Mouse (Mus musculus): ENCODE results near the gene Ephb4. TPM values are rescaled to one million over a fixed set of nuclear protein-coding genes. Genes with fewer than 3 reads are reported as not detected.

Ephb4 gene
- polyA plus RNA-seq (2015; fragmentation: Nextera tagmentation; extraction: Ambion mirVana): 6.6 and 7.1 TPM in 2 replicates

DNA sequence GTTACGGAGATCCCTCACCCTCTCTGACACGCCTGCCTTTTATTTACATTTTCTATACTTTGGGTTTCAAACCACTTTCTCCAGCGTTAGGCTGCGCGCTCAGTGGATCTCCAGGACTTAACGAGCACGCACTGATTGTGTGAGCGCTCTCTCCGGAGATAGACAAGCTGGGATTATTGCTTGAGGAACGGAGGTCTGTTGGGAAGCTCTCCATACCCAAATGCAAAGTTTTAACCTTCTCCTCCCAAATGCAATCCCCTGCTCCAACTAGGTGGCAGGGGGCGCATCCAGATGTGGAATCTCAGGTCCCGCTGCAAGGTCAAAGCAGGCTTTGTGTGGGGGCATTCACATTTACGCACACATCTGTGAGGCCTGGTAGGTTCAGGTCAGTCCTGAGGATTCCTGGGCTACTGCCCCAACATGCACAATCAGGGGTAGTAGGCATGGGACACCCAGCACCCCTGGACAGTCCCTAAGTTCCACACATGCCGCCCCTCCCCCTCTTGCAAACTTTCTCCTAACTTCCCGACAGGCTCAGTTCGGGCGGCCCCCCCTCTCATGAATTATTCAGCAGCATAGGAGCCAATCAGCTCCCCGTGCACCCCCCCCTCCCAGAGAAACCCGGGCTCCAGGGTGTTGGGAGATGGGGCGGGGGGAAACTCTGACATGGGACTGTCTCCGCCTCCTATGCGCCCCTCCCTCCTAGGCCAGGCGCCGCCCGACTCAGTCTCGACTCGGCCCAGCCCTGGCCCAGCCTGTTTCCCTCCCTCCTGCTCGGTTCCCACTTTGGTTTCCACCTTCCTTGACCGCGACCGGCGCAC lies at the start of gene Ephb4:
Gene Ephb4, plus strand, starts transcription at position 726 of the 821 bp plus-strand sequence.
- H3K9me3 ChIP-seq: no peaks in the 10 kb centered on the region
- peak within 1 kb of the TSS; percentile 70 for H3K4me3 ChIP-seq
- no peaks in the 10 kb centered on the region; the same call in 1 of the 2 replicates for H3K27me3 ChIP-seq
- H3K4me2 ChIP-seq (replicated peaks): peak within 1 kb of the TSS; percentile 98
- H3K4me1 ChIP-seq: peaks cover 47% of the 10 kb centered on the region
- peak within 1 kb of the TSS; percentile 73 for H3K27ac ChIP-seq (replicated peaks)
- ATAC-seq (replicated peaks): peak; percentile 90
- H3K9ac ChIP-seq (replicated peaks): peak within 1 kb of the TSS; percentile 74
- no peaks in the 10 kb centered on the region for H3K36me3 ChIP-seq
- WGBS: under 1% methylated on average over 30 of the region's 32 CpGs

DNA sequence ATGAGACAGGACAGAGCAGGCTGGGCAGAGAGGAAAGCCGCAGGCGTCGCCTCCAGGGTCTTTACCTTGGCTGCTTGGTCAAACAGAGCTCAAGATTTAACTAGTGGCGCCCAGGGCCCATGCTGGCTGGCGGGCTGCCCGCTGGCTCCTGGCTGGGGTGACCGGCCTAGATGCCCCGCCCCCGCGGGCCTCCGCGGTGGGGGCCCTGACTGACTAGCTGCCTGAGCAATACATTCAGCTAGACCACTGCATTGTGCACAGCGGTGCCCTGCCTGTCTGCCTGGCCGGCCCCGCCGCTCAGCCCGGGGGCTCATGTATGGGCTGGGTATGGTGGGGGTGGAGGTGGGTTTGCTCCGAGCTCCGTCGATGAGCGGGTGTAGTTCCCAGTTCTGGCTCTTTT lies 48.7 kb upstream of the Ephb4 start:
- Histone ChIP-seq H3K9ac (replicated peaks) (no peak overlapping the region), H3K4me2 (replicated peaks) (no peak overlapping the region), H3K27me3 (no peaks in the 10 kb centered on the region), H3K9me3 (no peaks in the 10 kb centered on the region), H3K4me1 (peaks cover 42% of the 10 kb centered on the region), H3K4me3 (no peak overlapping the region), H3K36me3 (peaks cover 79% of the 10 kb centered on the region), H3K27ac (replicated peaks) (no peak overlapping the region)
- 0 out of 2 replicates have a peak, but pooled peaks have one; percentile 20 for ATAC-seq (replicated peaks)
- 60% methylated on average over 21 of the region's 21 CpGs for WGBS

DNA sequence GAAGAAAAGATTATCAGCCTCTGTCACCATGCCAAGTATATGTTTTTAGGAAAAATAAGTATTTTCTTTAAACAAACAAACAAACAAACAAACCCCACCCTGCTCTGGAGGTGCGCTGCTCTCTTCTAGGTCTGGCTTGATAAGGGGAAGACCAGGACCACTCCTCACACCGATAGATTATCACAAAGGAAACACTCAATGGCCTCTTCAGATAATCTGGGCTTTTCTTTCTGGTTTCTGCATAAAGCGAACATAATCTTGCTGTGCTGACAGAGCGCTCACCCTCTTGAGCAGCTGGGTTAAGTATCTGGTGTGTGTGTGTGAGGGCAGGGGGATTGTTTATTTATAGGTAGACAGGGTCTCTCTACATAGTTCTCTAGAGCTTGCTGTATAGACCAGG lies 46.3 kb upstream of the Ephb4 start:
- ATAC-seq (replicated peaks): no peak
- Histone ChIP-seq H3K4me3 (no peak overlapping the region), H3K4me1 (peaks cover 55% of the 10 kb centered on the region), H3K9me3 (no peaks in the 10 kb centered on the region), H3K27ac (replicated peaks) (no peak overlapping the region), H3K9ac (replicated peaks) (no peak overlapping the region; the same call in 1 of the 2 replicates), H3K4me2 (replicated peaks) (no peak overlapping the region), H3K36me3 (peaks cover 55% of the 10 kb centered on the region), H3K27me3 (no peaks in the 10 kb centered on the region)
- 82% methylated on average over 4 of the region's 4 CpGs for WGBS

DNA sequence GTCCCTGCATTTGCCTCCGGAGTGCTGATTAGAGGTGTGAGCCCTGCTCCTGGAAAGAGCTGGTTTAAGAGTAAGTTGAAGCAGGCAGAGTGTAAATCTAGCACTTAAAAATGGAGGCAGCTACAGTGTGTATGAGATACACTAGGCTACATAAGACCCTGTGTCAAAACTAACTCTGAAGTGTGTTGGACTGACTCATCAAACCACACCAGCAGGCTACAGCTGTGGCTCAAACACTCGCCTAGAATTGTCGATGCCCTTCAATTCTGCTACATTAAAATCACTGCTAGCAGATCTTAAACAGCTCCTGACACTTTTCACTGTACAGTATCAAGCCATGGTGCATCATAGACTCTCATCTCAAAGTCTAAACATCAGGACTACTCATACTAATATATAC lies 45.7 kb upstream of the Ephb4 start:
- no peak for ATAC-seq (replicated peaks)
- Histone ChIP-seq H3K36me3 (peaks cover 52% of the 10 kb centered on the region), H3K27ac (replicated peaks) (no peak overlapping the region), H3K9ac (replicated peaks) (no peak overlapping the region), H3K4me1 (peaks cover 55% of the 10 kb centered on the region), H3K4me3 (no peak overlapping the region), H3K27me3 (no peaks in the 10 kb centered on the region), H3K9me3 (no peaks in the 10 kb centered on the region), H3K4me2 (replicated peaks) (peak overlapping the region; percentile 67)
- WGBS: 81% methylated on average over 3 of the region's 3 CpGs

DNA sequence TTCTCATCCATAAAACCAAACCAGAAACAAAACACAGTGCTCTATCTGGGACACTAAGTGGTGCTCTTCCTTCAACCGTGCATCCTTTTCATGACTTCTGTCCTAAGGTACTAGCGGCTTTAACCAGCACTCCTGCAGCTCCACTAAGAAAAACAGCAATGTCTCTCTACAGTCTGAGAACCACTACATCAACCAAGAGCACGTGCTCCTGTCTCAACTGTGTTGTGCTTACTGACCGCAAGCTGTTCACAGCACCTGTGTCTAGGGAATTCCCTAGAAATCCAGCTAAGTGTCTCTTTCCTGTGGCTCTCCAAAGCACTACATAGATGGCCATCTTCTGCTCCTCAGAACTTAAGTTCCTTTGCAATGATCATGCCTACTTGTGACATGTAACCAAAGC lies 45.1 kb upstream of the Ephb4 start:
- Histone ChIP-seq H3K36me3 (peaks cover 46% of the 10 kb centered on the region), H3K4me3 (peak overlapping the region; percentile 92), H3K9me3 (no peaks in the 10 kb centered on the region), H3K27ac (replicated peaks) (peak overlapping the region; percentile 28; the same call in 1 of the 2 replicates), H3K4me2 (replicated peaks) (peak overlapping the region; percentile 67), H3K27me3 (no peaks in the 10 kb centered on the region), H3K9ac (replicated peaks) (peak overlapping the region; percentile 32), H3K4me1 (peaks cover 55% of the 10 kb centered on the region)
- WGBS: 62% methylated on average over 4 of the region's 4 CpGs
- no peak for ATAC-seq (replicated peaks)

DNA sequence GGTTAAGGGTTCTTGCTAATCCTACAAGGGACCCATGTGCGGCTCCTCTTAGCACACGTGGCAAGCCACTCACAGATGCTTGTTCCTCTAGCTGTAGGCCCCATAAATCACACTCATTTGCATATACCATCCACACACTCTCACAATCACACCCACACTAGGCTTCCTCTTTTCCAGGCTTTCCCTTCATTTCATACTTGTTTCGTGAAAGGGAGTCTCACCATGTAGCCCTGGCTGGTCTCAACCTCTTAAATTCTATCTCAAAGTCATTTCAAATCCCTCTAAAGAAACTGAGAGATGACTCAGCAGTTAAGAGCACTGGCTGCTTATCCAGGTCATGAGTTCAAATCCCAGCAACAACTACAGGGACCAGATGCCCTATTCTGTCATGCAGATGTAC lies 44.1 kb upstream of the Ephb4 start:
- Histone ChIP-seq H3K27me3 (no peaks in the 10 kb centered on the region), H3K27ac (replicated peaks) (no peak overlapping the region), H3K4me2 (replicated peaks) (peak overlapping the region; percentile 67), H3K9me3 (no peaks in the 10 kb centered on the region), H3K4me1 (peaks cover 55% of the 10 kb centered on the region), H3K4me3 (peak overlapping the region; percentile 92), H3K9ac (replicated peaks) (peak overlapping the region; percentile 97), H3K36me3 (peaks cover 36% of the 10 kb centered on the region)
- no peak for ATAC-seq (replicated peaks)
- 73% methylated on average over 3 of the region's 3 CpGs for WGBS

DNA sequence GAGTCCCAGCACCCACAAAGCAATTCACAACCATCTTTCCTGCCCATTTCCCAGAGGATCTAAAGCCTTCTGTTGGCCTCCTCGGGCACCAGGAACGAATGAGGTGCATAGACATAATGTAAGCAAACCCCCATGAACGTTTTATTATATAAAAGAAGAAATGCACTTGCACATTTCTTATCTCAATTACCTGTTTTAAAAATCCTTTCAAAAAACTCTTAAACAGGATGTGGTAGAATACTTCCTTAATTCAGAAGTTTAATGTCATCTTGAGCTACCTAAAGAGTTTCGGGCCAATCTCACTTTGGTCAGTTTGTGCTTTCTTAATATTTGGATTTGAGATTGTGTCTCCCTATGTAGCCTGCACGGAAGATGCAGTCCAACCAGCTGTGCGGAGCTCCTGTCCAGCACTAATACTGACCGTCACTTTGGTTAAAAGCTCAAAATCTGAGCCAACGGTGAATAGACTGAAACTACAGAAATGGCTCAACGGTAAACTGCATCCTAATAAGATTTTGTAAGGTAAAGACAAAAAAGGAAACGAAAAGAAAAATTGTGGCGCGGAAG lies 43.4 kb upstream of the Ephb4 start:
- WGBS: 15% methylated on average over 12 of the region's 12 CpGs
- no peaks in the 10 kb centered on the region for H3K27me3 ChIP-seq
- no peaks in the 10 kb centered on the region for H3K9me3 ChIP-seq
- H3K9ac ChIP-seq (replicated peaks): peak overlapping the region; percentile 97
- peak overlapping the region; percentile 96 for H3K27ac ChIP-seq (replicated peaks)
- peak overlapping the region; percentile 67 for H3K4me2 ChIP-seq (replicated peaks)
- H3K4me1 ChIP-seq: peaks cover 51% of the 10 kb centered on the region
- ATAC-seq (replicated peaks): no peak
- peak overlapping the region; percentile 92 for H3K4me3 ChIP-seq
- H3K36me3 ChIP-seq: peaks cover 29% of the 10 kb centered on the region

DNA sequence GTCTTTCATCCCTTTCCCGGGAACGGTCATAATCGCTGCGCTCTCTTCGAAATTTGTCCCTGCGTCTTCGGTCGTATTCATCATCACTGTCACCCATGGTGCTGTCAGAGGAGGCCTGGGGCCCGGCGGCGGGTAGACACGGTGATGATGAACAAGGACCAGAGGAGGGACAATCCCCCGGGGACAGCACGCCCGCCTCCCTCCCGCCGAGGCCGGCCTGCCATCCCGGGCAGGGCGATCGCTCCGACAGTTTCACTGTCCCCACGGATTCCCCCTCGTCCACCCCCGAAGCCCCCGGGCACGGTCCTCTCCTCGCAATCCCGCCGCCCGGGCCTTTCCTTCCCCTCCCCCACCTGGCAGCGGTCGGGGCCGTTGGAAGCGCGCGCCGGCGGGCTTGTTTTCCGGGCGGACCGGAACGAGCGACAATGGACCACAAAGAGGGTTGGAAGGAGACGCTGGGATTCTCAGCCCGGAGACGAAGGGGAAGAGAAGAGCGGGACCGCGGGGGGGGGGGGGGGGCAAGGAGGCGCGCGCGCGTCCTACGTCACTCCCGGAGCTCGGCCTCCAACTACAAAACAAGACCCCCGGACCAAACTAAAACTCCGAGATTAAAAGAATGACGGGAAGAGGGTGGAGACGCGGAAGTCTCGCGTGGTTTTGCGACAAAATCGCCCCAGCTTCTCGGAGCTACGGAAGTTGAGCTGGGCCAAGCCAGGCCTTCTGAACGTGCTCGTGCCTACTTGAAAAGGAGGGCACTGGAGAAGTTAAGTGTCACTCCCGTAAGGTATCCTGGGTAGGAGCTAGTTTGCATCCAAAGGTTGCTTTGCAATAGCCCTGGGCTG lies 42.6 kb upstream of the Ephb4 start, which contains the start of gene Srrt:
Gene Srrt, minus strand, starts transcription at position 604 of the 842 bp plus-strand sequence.
- H3K4me2 ChIP-seq (replicated peaks): peak within 1 kb of the TSS; percentile 67
- under 1% methylated on average over 65 of the region's 72 CpGs for WGBS
- peak within 1 kb of the TSS; percentile 96 for H3K27ac ChIP-seq (replicated peaks)
- ATAC-seq (replicated peaks): peak; percentile 90
- peaks cover 22% of the 10 kb centered on the region for H3K36me3 ChIP-seq
- H3K4me3 ChIP-seq: peak within 1 kb of the TSS; percentile 92
- H3K4me1 ChIP-seq: peaks cover 46% of the 10 kb centered on the region
- H3K27me3 ChIP-seq: no peaks in the 10 kb centered on the region
- H3K9me3 ChIP-seq: no peaks in the 10 kb centered on the region
- H3K9ac ChIP-seq (replicated peaks): peak within 1 kb of the TSS; percentile 97

DNA sequence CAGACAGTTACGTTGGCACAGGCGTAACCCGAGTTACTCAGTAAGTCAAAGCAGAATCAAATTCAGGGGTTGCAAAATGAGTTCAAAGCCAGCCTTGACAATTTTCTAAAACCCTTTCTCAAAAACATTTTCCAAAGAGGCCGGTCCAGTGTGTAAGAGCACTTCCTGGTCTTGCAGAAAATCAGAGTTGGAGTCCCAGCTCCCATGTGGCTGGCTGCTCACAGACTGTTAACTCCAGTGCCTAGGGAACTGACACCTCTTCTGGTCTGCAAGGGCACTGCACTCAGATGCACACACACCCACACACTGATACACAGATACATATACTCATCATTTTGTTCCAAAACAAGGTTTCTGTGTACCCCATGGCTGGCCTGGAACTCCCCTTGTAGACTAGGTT lies 41.6 kb upstream of the Ephb4 start:
- no peaks in the 10 kb centered on the region for H3K9me3 ChIP-seq
- peak overlapping the region; percentile 92; the same call in 1 of the 2 replicates for H3K4me3 ChIP-seq
- H3K27me3 ChIP-seq: no peaks in the 10 kb centered on the region
- H3K4me1 ChIP-seq: peaks cover 46% of the 10 kb centered on the region
- 95% methylated on average over 4 of the region's 4 CpGs for WGBS
- H3K27ac ChIP-seq (replicated peaks): peak overlapping the region; percentile 96
- no peak for ATAC-seq (replicated peaks)
- peak overlapping the region; percentile 97 for H3K9ac ChIP-seq (replicated peaks)
- peaks cover 11% of the 10 kb centered on the region; the same call in 1 of the 2 replicates for H3K36me3 ChIP-seq
- H3K4me2 ChIP-seq (replicated peaks): peak overlapping the region; percentile 65

DNA sequence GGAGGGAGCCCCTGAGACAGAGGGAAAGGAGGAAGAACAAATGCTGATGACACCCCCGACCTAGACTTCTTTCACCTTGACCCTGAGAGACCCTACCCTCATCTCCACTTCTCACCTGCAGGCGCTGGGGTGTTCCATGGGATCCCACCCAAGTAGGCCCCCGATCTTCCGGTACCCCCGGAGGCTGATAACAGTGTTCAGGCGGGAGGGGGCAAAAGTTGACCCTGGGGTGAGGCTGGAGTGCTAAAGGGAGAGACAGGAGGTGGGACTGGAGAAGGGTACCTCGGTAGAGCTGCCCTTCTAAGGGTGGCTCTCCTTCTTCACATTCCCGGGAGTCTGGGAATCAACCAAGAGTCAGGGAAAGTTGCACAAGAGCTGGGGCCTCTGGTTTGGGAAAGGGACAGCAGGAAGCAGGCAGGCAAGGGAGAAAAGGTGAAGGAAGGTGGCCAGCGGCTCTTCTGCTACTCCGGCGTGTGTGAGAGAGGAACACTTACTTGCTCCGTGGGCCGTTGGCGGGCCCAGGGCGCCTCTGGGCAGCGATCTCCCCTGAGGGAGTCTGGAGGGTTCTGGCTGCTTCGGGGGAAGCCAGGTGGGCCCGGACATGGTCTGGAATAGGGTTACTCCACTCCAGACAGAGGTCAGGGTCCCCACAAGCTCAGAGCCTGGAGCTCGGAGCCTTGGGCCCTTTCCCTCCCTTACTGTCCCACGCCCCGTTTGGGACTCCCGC lies 36.3 kb upstream of the Ephb4 start:
- Histone ChIP-seq H3K27ac (replicated peaks) (peak overlapping the region; percentile 62), H3K27me3 (no peaks in the 10 kb centered on the region), H3K4me1 (peaks cover 27% of the 10 kb centered on the region), H3K9ac (replicated peaks) (peak overlapping the region; percentile 53), H3K36me3 (peaks cover 7% of the 10 kb centered on the region; the same call in 1 of the 2 replicates), H3K4me3 (peak overlapping the region; percentile 38), H3K9me3 (no peaks in the 10 kb centered on the region), H3K4me2 (replicated peaks) (peak overlapping the region; percentile 62)
- 4% methylated on average over 22 of the region's 22 CpGs for WGBS
- ATAC-seq (replicated peaks): peak; percentile 53; the same call in 1 of the 2 replicates
